Mouse (Mus musculus): ENCODE results near the gene St6galnac3. TPM values are rescaled to one million over a fixed set of nuclear protein-coding genes. Genes with fewer than 3 reads are reported as not detected.

Gene St6galnac3
- polyA plus RNA-seq, 1 experiment from 2014 or later = 25.6 TPM

DNA sequence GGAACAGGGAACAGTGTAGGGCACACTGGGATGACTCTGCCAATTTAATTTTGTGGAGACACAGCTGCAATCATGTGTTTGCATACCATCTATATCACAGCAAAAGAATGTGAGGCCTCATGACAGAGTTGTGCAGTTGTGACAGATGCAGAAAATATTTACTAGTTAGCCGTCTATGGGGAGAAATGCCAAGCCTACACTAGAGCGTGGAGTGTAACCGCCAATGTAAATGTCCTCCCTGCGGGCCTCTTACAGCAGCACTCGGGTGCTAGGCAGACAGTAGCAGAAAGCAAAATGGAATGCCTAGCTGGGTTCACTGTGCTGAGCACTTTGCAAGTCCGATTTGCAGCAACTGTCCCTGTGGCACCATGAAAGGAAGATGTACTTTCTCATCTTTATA lies 261.1 kb downstream of the St6galnac3 start:
- 66% methylated on average over 6 of the region's 6 CpGs for WGBS
- no peaks in the 10 kb centered on the region for H3K9me3 ChIP-seq (ENCODE audit: control insufficient read depth, low read length)
- ATAC-seq (ENCODE audit: low read depth) = no peak
- no peak overlapping the region for H3K9ac ChIP-seq (replicated peaks; ENCODE audit: low read depth, low read length)
- H3K27me3 ChIP-seq (ENCODE audit: control insufficient read depth, insufficient read depth, low read length) = no peaks in the 10 kb centered on the region
- no peak overlapping the region for H3K27ac ChIP-seq (ENCODE audit: low read depth, low read length)
- no peak overlapping the region for H3K4me3 ChIP-seq (ENCODE audit: low read depth, low read length)
- no peaks in the 10 kb centered on the region for H3K36me3 ChIP-seq (ENCODE audit: control insufficient read depth, insufficient read depth, low read length)
- H3K4me2 ChIP-seq (ENCODE audit: low read depth, low read length) = no peak overlapping the region
- no peaks in the 10 kb centered on the region for H3K4me1 ChIP-seq (ENCODE audit: control insufficient read depth, insufficient read depth, low read length)

DNA sequence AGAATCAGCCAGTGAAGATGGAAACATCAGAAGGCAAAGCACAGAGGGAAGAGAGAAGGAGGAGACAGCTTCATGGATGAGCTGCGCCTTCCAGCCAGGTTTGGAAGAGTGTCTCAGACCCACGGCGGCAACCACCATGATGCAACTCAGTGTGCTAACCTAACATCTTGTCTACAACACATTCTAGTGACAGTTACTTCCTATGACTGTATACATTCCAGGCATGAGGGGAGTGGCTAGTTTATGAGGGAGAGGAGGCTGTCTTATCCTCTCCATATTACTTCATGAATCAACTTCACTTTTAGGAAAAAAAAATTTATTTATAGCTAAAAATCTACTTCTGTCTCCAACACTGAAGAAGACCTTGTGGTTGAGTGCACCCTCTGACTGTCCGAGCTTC lies 264.8 kb downstream of the St6galnac3 start:
- no peak for ATAC-seq (ENCODE audit: low read depth)
- H3K27me3 ChIP-seq (ENCODE audit: control insufficient read depth, insufficient read depth, low read length) = no peaks in the 10 kb centered on the region
- 96% methylated on average over 4 of the region's 4 CpGs for WGBS
- no peaks in the 10 kb centered on the region for H3K9me3 ChIP-seq (ENCODE audit: control insufficient read depth, low read length)
- H3K36me3 ChIP-seq (ENCODE audit: control insufficient read depth, insufficient read depth, low read length) = no peaks in the 10 kb centered on the region
- H3K4me3 ChIP-seq (ENCODE audit: low read depth, low read length) = no peak overlapping the region
- no peak overlapping the region for H3K4me2 ChIP-seq (ENCODE audit: low read depth, low read length)
- H3K27ac ChIP-seq (ENCODE audit: low read depth, low read length) = no peak overlapping the region
- no peaks in the 10 kb centered on the region for H3K4me1 ChIP-seq (ENCODE audit: control insufficient read depth, insufficient read depth, low read length)
- H3K9ac ChIP-seq (replicated peaks; ENCODE audit: low read depth, low read length) = no peak overlapping the region

DNA sequence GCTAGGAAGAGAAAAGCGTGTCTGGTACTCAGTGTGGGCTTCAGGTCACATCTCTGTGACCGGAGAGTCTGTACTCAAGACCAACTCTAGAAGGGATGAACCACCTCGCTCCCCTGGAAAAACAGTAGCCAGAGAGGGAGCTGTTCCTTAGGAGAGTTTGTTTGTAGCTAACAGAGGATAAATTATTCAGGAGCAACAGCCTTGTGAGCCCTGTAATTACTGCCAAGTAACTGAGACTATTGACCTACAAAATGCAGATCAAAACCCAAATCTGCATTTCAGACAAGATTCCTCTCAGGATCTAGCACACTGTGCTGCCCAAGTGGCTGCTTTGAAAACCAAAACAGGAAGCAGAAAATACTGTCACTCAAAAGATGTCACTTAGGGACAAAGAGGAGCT lies 266.4 kb downstream of the St6galnac3 start:
- ATAC-seq (ENCODE audit: low read depth) = no peak
- Histone ChIP-seq H3K4me2 (ENCODE audit: low read depth, low read length) (no peak overlapping the region), H3K9me3 (ENCODE audit: control insufficient read depth, low read length) (no peaks in the 10 kb centered on the region), H3K27ac (ENCODE audit: low read depth, low read length) (no peak overlapping the region), H3K4me3 (ENCODE audit: low read depth, low read length) (no peak overlapping the region), H3K4me1 (ENCODE audit: control insufficient read depth, insufficient read depth, low read length) (no peaks in the 10 kb centered on the region), H3K9ac (replicated peaks; ENCODE audit: low read depth, low read length) (no peak overlapping the region), H3K27me3 (ENCODE audit: control insufficient read depth, insufficient read depth, low read length) (no peaks in the 10 kb centered on the region), H3K36me3 (ENCODE audit: control insufficient read depth, insufficient read depth, low read length) (no peaks in the 10 kb centered on the region)
- WGBS = 79% methylated on average over 3 of the region's 3 CpGs

DNA sequence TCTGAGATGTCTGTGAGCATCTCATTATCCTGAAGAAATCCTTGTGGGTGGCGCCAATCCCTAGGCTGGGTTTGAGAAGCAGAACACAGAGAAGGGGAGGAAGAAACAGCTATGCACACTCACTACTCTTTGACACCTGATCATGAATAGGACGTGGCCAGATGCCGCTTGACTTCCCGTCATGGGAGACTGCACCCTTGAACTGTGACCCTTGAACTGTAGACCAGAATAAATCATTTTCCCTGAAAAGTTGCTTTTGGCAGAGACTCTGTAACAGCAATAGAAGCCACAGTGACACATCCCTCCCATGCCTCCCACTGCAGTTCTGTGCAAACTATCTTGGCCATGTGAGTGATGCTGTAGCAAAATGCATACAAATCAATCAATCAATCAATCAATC lies 267.3 kb downstream of the St6galnac3 start:
- no peaks in the 10 kb centered on the region for H3K4me1 ChIP-seq (ENCODE audit: control insufficient read depth, insufficient read depth, low read length)
- no peak overlapping the region for H3K4me2 ChIP-seq (ENCODE audit: low read depth, low read length)
- no peak overlapping the region for H3K4me3 ChIP-seq (ENCODE audit: low read depth, low read length)
- H3K27ac ChIP-seq (ENCODE audit: low read depth, low read length) = no peak overlapping the region
- ATAC-seq (ENCODE audit: low read depth) = no peak
- 85% methylated on average over 4 of the region's 4 CpGs for WGBS
- H3K9ac ChIP-seq (replicated peaks; ENCODE audit: low read depth, low read length) = no peak overlapping the region
- no peaks in the 10 kb centered on the region for H3K27me3 ChIP-seq (ENCODE audit: control insufficient read depth, insufficient read depth, low read length)
- no peaks in the 10 kb centered on the region for H3K9me3 ChIP-seq (ENCODE audit: control insufficient read depth, low read length)
- no peaks in the 10 kb centered on the region for H3K36me3 ChIP-seq (ENCODE audit: control insufficient read depth, insufficient read depth, low read length)

DNA sequence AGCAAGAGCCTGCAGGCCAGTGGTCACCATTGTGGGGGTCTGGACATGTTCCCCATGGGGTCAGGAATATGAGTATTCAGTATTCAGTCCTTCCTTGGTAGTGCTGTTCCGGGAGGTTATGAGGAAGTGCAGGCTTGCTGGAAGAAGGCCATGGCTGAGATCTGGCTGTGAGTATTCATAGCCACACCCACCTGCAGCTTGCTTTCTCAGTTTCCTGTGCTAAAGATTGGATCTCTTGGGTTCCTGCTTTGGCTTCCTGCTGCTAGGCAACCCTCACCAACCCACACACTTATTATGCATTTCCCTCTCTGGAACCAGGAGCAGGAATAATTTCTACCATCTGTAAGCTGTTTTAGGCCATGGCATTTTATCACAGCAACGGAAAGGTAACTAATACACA lies 267.8 kb downstream of the St6galnac3 start:
- WGBS = 80% methylated on average over 2 of the region's 2 CpGs
- Histone ChIP-seq H3K4me2 (ENCODE audit: low read depth, low read length) (no peak overlapping the region), H3K27me3 (ENCODE audit: control insufficient read depth, insufficient read depth, low read length) (no peaks in the 10 kb centered on the region), H3K36me3 (ENCODE audit: control insufficient read depth, insufficient read depth, low read length) (no peaks in the 10 kb centered on the region), H3K27ac (ENCODE audit: low read depth, low read length) (no peak overlapping the region), H3K9me3 (ENCODE audit: control insufficient read depth, low read length) (no peaks in the 10 kb centered on the region), H3K4me3 (ENCODE audit: low read depth, low read length) (no peak overlapping the region), H3K4me1 (ENCODE audit: control insufficient read depth, insufficient read depth, low read length) (no peaks in the 10 kb centered on the region), H3K9ac (replicated peaks; ENCODE audit: low read depth, low read length) (no peak overlapping the region)
- ATAC-seq (ENCODE audit: low read depth) = no peak

DNA sequence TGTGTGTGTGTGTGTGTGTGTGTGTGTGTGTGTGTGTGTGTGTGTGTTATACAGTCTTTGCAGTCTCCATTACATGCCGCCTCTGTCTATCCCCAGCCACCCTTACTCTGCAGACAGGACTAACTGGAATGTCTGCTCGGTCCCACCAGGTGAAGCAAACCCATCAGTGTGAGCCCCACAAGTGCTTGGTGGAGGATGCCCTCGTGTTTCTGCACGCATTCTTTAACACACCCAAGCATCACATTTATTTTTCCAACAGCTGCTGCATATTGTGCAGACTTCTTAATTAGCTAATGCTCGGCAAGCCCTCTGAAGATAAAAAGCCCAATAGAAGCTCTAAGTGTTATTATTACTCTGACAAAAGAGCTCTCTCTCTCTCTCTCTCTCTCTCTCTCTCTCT lies 268.7 kb downstream of the St6galnac3 start:
- no peak overlapping the region for H3K4me3 ChIP-seq (ENCODE audit: low read depth, low read length)
- H3K36me3 ChIP-seq (ENCODE audit: control insufficient read depth, insufficient read depth, low read length) = no peaks in the 10 kb centered on the region
- H3K4me2 ChIP-seq (ENCODE audit: low read depth, low read length) = no peak overlapping the region
- no peak overlapping the region for H3K9ac ChIP-seq (replicated peaks; ENCODE audit: low read depth, low read length)
- peak; percentile 57 for ATAC-seq (ENCODE audit: low read depth)
- H3K27me3 ChIP-seq (ENCODE audit: control insufficient read depth, insufficient read depth, low read length) = no peaks in the 10 kb centered on the region
- H3K27ac ChIP-seq (ENCODE audit: low read depth, low read length) = peak overlapping the region; percentile 10
- H3K4me1 ChIP-seq (ENCODE audit: control insufficient read depth, insufficient read depth, low read length) = no peaks in the 10 kb centered on the region
- WGBS = 49% methylated on average over 5 of the region's 5 CpGs
- no peaks in the 10 kb centered on the region for H3K9me3 ChIP-seq (ENCODE audit: control insufficient read depth, low read length)

DNA sequence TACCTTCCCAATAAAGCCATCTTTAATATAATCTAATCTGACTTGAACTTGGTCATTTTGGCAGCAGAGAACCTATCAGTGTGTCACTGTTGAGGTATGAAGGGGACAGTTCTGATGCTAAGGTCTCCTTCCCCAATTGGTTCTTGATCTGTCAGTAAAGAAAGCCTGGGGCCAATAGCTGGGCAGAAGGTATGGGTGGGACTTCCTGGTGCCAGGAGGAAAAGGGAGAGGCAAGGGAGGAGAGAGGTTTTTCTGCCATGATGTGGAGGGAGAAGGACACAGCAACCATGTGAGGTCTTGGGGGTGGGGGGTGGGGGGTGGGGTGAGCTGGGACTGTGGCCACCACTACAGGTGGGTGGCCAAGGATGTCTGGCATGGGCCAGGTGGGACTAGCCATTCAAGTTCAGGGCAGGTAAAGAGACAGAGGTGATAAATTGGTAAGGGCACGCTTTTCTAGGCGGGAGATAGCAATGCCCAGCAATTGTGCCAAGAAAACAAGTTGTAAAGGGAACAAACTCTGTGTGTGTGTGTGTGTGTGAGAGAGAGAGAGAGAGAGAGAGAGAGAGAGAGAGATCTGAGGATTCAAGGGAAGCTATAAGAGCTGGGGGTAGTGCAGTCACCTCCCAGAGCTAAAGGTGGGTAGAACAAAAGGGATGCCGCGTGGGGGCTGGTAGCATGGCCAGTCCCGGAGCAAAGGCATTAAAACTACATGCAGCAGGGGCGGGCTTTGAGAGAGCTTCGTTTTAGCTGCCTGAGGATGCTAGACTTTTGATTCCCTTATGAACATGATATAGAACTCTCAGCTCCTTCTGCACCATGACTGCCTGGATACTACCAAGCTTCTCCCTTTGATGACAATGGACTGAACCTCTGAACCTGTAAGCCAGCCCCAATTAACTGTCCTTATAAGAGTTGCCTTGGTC lies 271.6 kb downstream of the St6galnac3 start:
- no peak for ATAC-seq (ENCODE audit: low read depth)

DNA sequence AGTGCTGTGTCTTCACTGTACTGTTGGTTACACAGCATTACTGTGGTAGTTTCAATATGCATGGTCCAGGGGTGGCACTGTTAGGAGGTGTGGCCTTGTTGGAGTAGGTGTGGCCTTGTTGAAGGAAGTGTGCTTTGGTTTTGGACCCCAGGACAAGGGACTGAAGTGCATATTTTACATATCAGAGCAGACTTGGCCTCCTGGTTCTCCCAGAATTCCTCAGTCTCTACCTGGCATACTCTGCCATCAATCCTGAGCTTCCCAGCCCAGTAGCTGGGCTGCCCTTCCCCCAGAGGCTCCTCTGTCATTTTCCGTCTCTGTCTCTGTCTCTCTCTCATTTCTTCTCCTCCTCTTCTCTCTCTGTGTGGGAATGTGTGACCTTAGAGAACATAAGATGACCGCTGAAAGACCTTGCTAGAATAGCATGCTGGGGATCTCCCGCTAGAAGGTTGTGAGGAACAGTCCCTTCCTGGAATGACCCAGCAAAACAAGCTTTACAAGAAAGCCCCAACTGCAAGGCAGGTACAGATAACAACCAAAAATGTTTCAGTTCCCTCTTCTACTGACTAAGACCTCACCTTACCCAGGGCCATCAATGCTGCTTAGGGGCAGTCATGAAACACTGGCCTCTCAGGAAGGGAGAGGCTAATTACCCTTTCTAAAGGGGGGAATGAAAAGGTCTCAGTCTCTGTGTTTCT lies 272.5 kb downstream of the St6galnac3 start:
- H3K4me3 ChIP-seq (ENCODE audit: low read depth, low read length) = no peak overlapping the region
- WGBS = 91% methylated on average over 3 of the region's 3 CpGs
- H3K4me2 ChIP-seq (ENCODE audit: low read depth, low read length) = no peak overlapping the region
- no peak overlapping the region for H3K27ac ChIP-seq (ENCODE audit: low read depth, low read length)
- no peak for ATAC-seq (ENCODE audit: low read depth)
- no peaks in the 10 kb centered on the region for H3K36me3 ChIP-seq (ENCODE audit: control insufficient read depth, insufficient read depth, low read length)
- no peaks in the 10 kb centered on the region for H3K4me1 ChIP-seq (ENCODE audit: control insufficient read depth, insufficient read depth, low read length)
- H3K9ac ChIP-seq (replicated peaks; ENCODE audit: low read depth, low read length) = no peak overlapping the region
- no peaks in the 10 kb centered on the region for H3K27me3 ChIP-seq (ENCODE audit: control insufficient read depth, insufficient read depth, low read length)
- no peaks in the 10 kb centered on the region for H3K9me3 ChIP-seq (ENCODE audit: control insufficient read depth, low read length)

More for the DNA sequence above, 271.6 kb downstream of the St6galnac3 start:
- Histone ChIP-seq H3K4me1 (ENCODE audit: control insufficient read depth, insufficient read depth, low read length) (no peaks in the 10 kb centered on the region), H3K36me3 (ENCODE audit: control insufficient read depth, insufficient read depth, low read length) (no peaks in the 10 kb centered on the region), H3K27me3 (ENCODE audit: control insufficient read depth, insufficient read depth, low read length) (no peaks in the 10 kb centered on the region), H3K9ac (replicated peaks; ENCODE audit: low read depth, low read length) (no peak overlapping the region), H3K4me3 (ENCODE audit: low read depth, low read length) (no peak overlapping the region), H3K9me3 (ENCODE audit: control insufficient read depth, low read length) (no peaks in the 10 kb centered on the region), H3K4me2 (ENCODE audit: low read depth, low read length) (no peak overlapping the region), H3K27ac (ENCODE audit: low read depth, low read length) (no peak overlapping the region)
- WGBS = 90% methylated on average over 7 of the region's 7 CpGs

DNA sequence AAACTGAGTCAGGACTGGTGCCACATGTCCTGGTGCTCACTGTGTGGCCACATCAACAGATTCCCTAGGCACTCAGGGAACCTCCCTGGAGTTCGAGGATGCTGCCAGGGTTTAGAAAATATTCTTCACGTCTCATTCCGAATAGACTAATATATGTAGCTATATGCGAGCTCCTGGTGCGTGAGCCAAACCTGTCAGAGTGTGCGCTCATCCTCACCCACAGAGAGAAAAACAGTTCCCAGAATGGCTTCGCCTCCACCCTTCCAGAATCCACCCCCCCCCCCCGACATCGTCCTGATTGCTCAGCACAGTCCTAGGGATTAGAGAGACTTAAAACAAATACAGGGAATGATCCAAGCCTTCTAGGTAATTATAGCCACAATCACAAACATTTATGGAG lies 283.6 kb downstream of the St6galnac3 start:
- 0 out of 2 replicates have a peak, but pooled peaks have one; percentile 31 for ATAC-seq (ENCODE audit: low read depth)
- H3K9ac ChIP-seq (replicated peaks; ENCODE audit: low read depth, low read length) = no peak overlapping the region
- no peak overlapping the region for H3K4me2 ChIP-seq (ENCODE audit: low read depth, low read length)
- 68% methylated on average over 9 of the region's 9 CpGs for WGBS
- H3K36me3 ChIP-seq (ENCODE audit: control insufficient read depth, insufficient read depth, low read length) = no peaks in the 10 kb centered on the region
- no peak overlapping the region for H3K27ac ChIP-seq (ENCODE audit: low read depth, low read length)
- no peak overlapping the region for H3K4me3 ChIP-seq (ENCODE audit: low read depth, low read length)
- H3K9me3 ChIP-seq (ENCODE audit: control insufficient read depth, low read length) = no peaks in the 10 kb centered on the region
- no peaks in the 10 kb centered on the region for H3K27me3 ChIP-seq (ENCODE audit: control insufficient read depth, insufficient read depth, low read length)
- H3K4me1 ChIP-seq (ENCODE audit: control insufficient read depth, insufficient read depth, low read length) = no peaks in the 10 kb centered on the region; the same call in 1 of the 2 replicates

Measured in neural tube, embryonic 14.5 days (tissue).